Mouse (Mus musculus) midbrain, embryonic 10.5 days (tissue): ENCODE data around the gene Ktn1. TPM values are rescaled to one million over a fixed set of nuclear protein-coding genes. Genes with fewer than 3 reads are reported as not detected.

Source experiments
- DNase-seq: peaks from one replicate; pipeline ENCODE4 v3.0.0-alpha.2; 2017; ENCODE audit warnings: low spot score
- H3K27ac ChIP-seq: fragments of 300-500 bp; sonication (generic); replicated peaks from 2 replicates; pipeline ENCODE4 v1.5.1; 2016; ENCODE audit warnings: mild to moderate bottlenecking
- H3K27me3 ChIP-seq: fragments of 300-500 bp; sonication (generic); 2 replicates; pipeline ENCODE4 v1.6.1; 2016; ENCODE audit warnings: low read depth, mild to moderate bottlenecking; ENCODE audit not compliant: poor library complexity, severe bottlenecking
- H3K36me3 ChIP-seq: fragments of 300-500 bp; sonication (generic); 2 replicates; pipeline ENCODE4 v1.6.1; 2016; ENCODE audit warnings: mild to moderate bottlenecking, moderate library complexity
- H3K4me1 ChIP-seq: fragments of 300-500 bp; sonication (generic); 2 replicates; pipeline ENCODE4 v1.6.1; 2016
- H3K4me3 ChIP-seq: fragments of 300-500 bp; sonication (generic); 2 replicates; pipeline ENCODE4 v1.5.1; 2016; ENCODE audit warnings: mild to moderate bottlenecking, moderate library complexity
- H3K9me3 ChIP-seq: fragments of 300-500 bp; sonication (generic); replicated peaks from 2 replicates; pipeline ENCODE4 v1.6.1; 2016; ENCODE audit warnings: mild to moderate bottlenecking
- WGBS: fragments of 180-500 bp; shearing (Covaris S2); methylation state at CpG from one replicate; pipeline ENCODE4 v1.1.7; 2016; 5-methylcytosine and 5-hydroxymethylcytosine counted together
- polyA plus RNA-seq: library from polyadenylated mRNA; unstranded; fragments of >200 nt; fragmentation: Nextera tagmentation; extraction: Ambion mirVana; gene quantifications from 2 replicates; pipeline ENCODE4 v1.2.1, GENCODE M21; 2016

Gene Ktn1
- polyA plus RNA-seq, 1 experiment from 2014 or later = 72.3 TPM

DNA sequence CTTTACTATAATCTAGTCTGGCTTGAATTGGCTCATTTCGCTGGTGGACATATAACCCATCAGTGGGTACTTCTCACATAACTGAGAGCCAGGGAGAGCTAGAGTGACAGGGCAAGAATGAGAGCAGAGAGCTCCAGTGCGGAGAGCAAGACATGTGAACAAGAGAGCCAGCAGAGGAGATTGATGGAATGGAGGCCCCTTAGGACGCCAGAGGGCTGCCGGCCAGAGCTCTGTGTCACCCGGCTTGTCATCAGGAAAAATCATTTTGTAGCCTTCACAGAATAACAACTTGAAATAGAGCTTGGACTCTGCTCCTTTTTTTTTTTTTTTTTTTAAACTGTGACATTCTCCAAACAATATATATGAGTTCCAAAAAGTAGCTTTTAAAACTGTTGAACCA, 2.0 kb upstream of the Ktn1 start:
- H3K4me1 ChIP-seq = peaks cover 24% of the 10 kb centered on the region
- WGBS = 60% methylated on average over 5 of the region's 5 CpGs

DNA sequence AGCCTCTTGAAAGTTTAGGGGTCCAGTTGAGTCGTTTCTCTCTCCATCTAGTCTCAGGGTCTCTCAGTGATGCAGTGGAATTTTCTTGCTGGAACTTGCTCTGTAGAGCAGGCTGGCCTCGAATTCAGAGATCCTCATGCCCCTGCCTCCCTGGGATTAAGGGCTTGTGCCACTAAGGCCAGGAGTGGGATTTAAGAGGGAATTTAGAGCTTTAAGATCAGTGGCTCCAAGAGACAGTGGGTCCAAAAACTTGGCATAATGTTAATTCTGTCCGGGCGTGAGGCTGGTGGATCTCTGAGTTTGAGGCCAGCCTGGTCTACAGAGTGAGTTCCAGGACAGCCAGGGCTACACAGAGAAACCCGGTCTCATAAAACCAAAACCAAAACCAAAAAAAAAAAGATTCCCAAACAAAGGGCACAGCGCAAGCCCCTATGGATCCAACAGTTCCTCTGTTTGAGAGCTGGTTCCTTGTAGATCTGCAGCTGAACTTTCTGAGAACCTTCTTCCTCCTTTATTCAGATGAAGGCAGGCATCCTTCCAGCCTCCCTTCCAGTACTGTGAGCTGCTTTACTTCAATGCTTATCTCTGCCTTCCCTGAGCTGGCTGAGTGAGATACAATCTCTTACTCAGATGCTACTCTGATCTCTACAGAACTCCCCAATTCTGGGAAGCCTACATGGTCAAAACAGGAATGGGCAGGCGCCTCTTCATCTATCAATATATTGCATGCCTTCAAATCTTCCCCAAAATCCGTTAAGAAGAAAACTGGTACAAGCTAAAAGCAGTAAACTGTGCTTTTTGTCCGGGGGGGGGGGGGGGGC, 1.3 kb upstream of the Ktn1 start:
- Histone ChIP-seq H3K27ac (no peak overlapping the region), H3K36me3 (no peaks in the 10 kb centered on the region), H3K9me3 (no peaks in the 10 kb centered on the region), H3K4me1 (peaks cover 28% of the 10 kb centered on the region), H3K27me3 (0 out of 2 replicates have a peak, but pooled peaks cover 7% of the 10 kb centered on the region), H3K4me3 (no peak overlapping the region)
- DNase-seq = no peak
- WGBS = 74% methylated on average over 9 of the region's 9 CpGs

More for the DNA sequence above, 2.0 kb upstream of the Ktn1 start:
- H3K36me3 ChIP-seq = no peaks in the 10 kb centered on the region
- H3K4me3 ChIP-seq = no peak overlapping the region
- H3K27me3 ChIP-seq = 0 out of 2 replicates have a peak, but pooled peaks cover 7% of the 10 kb centered on the region
- H3K9me3 ChIP-seq = no peaks in the 10 kb centered on the region
- H3K27ac ChIP-seq = no peak overlapping the region
- DNase-seq = no peak

DNA sequence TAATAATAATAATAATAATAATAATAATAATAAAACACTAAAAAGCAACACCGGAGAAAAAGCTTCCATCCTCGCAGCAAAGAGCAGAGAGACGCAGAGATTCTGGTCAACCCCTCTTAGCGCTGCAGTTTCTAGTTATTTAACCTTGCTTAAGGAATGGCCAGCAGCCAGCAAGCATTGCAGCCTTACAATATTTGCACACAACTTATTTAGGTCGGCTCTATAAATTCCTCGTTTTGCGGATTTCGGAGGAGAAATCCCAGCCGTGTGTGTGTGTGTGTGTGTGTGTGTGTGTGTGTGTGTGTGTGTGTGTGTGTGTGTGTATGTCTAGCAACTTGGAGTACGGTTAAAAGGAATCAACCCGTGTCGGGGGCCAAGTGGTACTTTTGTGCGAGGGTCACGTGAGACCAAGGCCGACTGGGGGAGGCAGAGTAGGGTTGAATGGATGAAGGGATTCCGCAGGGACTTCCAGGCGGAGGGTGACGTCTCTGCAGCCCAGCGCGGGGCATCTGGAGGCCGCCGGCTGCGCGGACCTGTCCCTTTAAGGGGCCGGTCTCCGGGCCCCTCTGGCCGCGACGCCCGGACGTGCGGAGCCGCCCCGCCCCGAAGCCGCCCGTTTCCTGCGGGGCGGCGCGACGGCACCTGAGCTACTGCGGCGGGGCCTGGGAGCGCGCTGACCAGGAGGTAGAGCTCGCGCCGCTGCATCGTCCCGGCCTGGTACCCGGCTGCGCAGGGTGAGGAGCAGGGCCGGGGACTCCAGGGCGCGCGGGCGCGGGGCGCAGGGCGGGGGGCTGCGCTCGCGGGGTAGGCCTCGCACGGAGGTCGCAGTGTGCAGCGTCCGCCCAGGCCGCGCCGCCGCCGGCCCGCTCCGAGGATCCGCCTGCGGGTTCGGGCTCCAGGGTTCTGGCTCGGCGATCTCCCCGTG, 720 bp downstream of the Ktn1 start:
- Histone ChIP-seq H3K36me3 (0 out of 2 replicates have a peak, but pooled peaks cover 10% of the 10 kb centered on the region), H3K4me3 (peak overlapping the region; percentile 91), H3K4me1 (peaks cover 28% of the 10 kb centered on the region), H3K9me3 (no peaks in the 10 kb centered on the region), H3K27me3 (0 out of 2 replicates have a peak, but pooled peaks cover 7% of the 10 kb centered on the region), H3K27ac (peak overlapping the region; percentile 98)
- under 1% methylated on average over 81 of the region's 82 CpGs for WGBS
- peak; percentile 87 for DNase-seq

DNA sequence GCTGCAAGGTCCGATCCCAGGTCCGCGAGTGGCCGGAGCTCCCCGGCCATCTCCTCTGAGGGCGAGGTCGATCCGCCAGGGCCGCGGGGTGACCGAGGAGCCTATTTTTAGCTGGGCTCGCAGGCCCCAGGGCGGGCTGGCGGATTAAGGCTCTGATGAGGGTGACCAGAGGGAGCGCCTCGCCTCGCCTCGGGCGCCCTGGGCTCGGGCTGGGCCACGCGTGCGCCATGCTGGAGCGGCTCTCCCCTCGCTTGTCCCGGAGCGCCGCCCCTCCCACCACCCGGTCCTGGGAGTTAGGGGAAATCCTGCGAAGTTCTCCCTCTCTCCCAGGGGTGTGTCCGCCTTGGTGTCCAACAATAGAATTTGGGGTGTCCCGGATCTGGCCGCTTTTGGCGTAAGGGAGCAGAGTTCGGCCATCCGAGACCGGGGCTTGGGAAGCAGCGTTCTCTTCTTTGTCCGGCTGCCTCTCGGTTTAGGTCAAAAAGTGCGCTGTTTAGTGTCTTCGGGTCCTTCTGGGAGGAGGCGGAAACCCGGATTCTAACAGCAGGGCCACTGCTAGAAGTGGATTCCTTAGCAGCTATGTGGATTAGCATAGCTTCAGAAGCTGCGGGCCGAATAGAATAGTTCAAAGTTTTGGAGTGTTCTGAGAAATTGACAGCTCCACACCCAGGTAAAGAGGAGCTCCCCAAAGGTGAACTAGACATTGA, 1.5 kb downstream of the Ktn1 start:
- Histone ChIP-seq H3K9me3 (no peaks in the 10 kb centered on the region), H3K27me3 (0 out of 2 replicates have a peak, but pooled peaks cover 7% of the 10 kb centered on the region), H3K4me3 (peak overlapping the region; percentile 91), H3K4me1 (peaks cover 28% of the 10 kb centered on the region), H3K36me3 (peaks cover 13% of the 10 kb centered on the region), H3K27ac (peak overlapping the region; percentile 98)
- DNase-seq = peak; percentile 78
- under 1% methylated on average over 46 of the region's 46 CpGs for WGBS

DNA sequence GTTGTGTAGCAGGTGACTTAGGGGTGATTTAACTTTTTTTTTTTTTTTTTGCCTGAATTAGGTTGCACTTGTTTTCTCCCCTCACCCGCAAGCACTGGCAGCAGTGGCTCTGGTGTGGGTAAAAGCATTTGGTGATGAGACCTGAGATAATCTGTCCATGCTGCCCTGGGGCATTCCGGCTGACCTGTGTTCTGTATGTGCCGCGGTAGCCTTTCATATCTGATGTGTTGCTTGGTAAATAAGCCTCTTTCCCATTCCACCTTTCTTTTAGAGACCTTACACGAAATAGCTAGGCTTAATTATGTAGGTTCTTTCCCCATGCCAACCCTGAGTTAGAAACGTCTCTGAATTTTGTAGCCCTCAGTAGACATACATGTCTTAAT, 2.1 kb downstream of the Ktn1 start:
- Histone ChIP-seq H3K36me3 (peaks cover 15% of the 10 kb centered on the region), H3K27me3 (0 out of 2 replicates have a peak, but pooled peaks cover 7% of the 10 kb centered on the region), H3K27ac (peak overlapping the region; percentile 98), H3K9me3 (no peaks in the 10 kb centered on the region), H3K4me1 (peaks cover 28% of the 10 kb centered on the region), H3K4me3 (peak overlapping the region; percentile 91)
- no peak for DNase-seq
- 27% methylated on average over 6 of the region's 6 CpGs for WGBS

- Histone ChIP-seq H3K27me3 (0 out of 2 replicates have a peak, but pooled peaks cover 7% of the 10 kb centered on the region), H3K4me3 (peak overlapping the region; percentile 91; the same call in 1 of the 2 replicates), H3K4me1 (peaks cover 24% of the 10 kb centered on the region), H3K9me3 (no peaks in the 10 kb centered on the region), H3K36me3 (peaks cover 22% of the 10 kb centered on the region), H3K27ac (no peak overlapping the region)
- 90% methylated on average over 4 of the region's 4 CpGs for WGBS
- DNase-seq = no peak
Observed at GRCm38 (mm10) chr14:47651272-47651671, 3.0 kb downstream of the Ktn1 start.

DNA sequence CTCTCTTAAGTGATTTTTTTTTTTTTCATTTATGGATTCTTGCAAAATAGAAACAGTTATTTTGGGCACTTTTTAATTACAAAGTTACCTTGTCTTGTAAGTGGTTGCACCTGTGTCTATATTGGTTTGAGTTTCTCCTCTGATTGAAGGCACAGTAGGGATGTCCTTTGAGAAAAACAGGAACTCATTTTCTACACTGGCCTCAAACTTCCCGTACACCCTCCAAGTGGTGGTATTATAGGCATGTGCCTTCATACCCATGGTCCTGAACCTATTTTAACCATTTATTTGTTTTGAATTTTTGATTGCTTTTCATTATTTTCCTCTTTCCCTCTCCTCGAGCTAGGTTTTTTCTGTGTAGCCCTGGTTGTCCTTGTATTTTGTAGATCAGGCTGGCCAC, 7.2 kb downstream of the Ktn1 start:
- no peak for DNase-seq
- Histone ChIP-seq H3K4me3 (no peak overlapping the region), H3K9me3 (no peaks in the 10 kb centered on the region), H3K27ac (no peak overlapping the region), H3K27me3 (no peaks in the 10 kb centered on the region), H3K36me3 (peaks cover 24% of the 10 kb centered on the region), H3K4me1 (peaks cover 16% of the 10 kb centered on the region)
- 94% methylated on average over 2 of the region's 2 CpGs for WGBS

- Histone ChIP-seq H3K36me3 (peaks cover 60% of the 10 kb centered on the region), H3K4me3 (no peak overlapping the region), H3K9me3 (no peaks in the 10 kb centered on the region), H3K27ac (no peak overlapping the region), H3K27me3 (no peaks in the 10 kb centered on the region), H3K4me1 (no peaks in the 10 kb centered on the region)
- 92% methylated on average over 11 of the region's 11 CpGs for WGBS
- DNase-seq = no peak
Observed at GRCm38 (mm10) chr14:47663844-47664469, 15.7 kb downstream of the Ktn1 start.

DNA sequence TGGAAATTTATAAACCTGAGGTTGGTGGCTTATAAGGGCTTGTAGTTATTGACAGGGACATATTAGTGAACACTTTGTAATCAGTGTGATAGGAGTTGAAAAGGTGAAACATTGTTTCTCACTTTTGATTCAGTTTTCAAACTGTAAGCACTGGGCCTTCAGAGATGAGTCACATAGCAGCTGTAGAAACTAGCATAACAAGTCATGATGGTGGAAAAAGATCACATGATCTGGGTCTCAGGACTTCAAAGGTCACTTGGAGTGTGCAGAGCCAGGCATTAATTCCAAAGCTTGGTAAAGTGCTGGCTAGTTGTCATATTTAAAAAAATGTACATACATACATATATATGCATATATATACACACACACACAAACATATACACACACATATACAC, 16.2 kb downstream of the Ktn1 start:
- Histone ChIP-seq H3K9me3 (no peaks in the 10 kb centered on the region), H3K4me3 (no peak overlapping the region), H3K36me3 (peaks cover 65% of the 10 kb centered on the region), H3K27ac (no peak overlapping the region), H3K4me1 (no peaks in the 10 kb centered on the region), H3K27me3 (no peaks in the 10 kb centered on the region)
- DNase-seq = no peak

GRCm38 (mm10) chr14:47665061-47665778, 17.0 kb downstream of the Ktn1 start:
- Histone ChIP-seq H3K9me3 (no peaks in the 10 kb centered on the region), H3K4me1 (no peaks in the 10 kb centered on the region), H3K4me3 (no peak overlapping the region), H3K36me3 (peaks cover 72% of the 10 kb centered on the region), H3K27me3 (no peaks in the 10 kb centered on the region), H3K27ac (no peak overlapping the region)
- WGBS = 88% methylated on average over 5 of the region's 5 CpGs
- DNase-seq = no peak

- no peak for DNase-seq
- Histone ChIP-seq H3K27ac (no peak overlapping the region), H3K27me3 (no peaks in the 10 kb centered on the region), H3K9me3 (no peaks in the 10 kb centered on the region), H3K4me3 (no peak overlapping the region), H3K4me1 (no peaks in the 10 kb centered on the region), H3K36me3 (peaks cover 93% of the 10 kb centered on the region)
Observed at GRCm38 (mm10) chr14:47668096-47668495, 19.8 kb downstream of the Ktn1 start.
